Mouse (Mus musculus): Measurements from ENCODE around the gene Unc80.
"Not testable (repeated sequence)": the region's sequence is repeated elsewhere in the genome, so short reads cannot be mapped to it uniquely, and the experiment has no call there.

Gene Unc80

DNA sequence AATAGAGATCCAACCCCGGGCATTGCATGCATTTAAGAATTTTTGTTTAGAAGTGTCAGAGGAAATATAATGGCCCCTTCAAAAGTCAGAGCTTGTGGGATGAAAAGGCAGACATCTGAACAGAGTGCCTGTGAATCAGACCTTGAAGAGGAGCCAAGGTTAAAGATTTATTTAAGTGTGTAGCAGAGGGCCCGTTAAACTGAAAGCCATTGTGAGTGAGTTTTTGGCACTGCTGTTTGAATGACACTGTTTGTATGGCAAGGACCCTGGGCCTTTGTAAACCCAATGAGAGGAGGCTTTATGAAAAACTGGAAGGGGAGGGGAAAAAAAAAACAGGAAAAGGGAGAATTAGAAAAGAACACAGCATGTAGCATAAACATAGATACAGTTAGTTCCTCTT lies 170.0 kb downstream of the Unc80 start:
- CTCF ChIA-PET: no interaction called here

DNA sequence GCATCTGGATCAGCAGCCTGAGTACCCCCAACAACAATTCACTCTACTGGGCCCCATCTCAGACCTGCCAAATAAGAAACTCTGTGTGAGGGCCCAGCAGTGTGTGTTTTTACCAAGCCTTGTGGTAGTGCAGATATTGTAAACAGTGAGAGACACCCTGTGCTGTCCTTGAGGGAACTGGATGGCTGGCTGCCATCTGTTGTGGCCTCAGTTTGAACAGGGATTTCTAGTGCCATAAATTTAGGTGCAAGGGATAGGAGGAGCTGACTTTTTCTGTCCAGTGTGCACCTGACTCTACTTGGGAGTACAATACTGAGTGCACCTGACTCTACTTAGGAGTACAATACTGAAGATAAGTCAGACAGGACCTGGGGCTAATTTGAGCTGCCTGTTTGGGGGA lies 178.7 kb downstream of the Unc80 start:
- CTCF ChIA-PET: no interaction called here

- CTCF ChIA-PET: no interaction called here
Observed at GRCm38 (mm10) chr1:66649568-66649967, 181.4 kb downstream of the Unc80 start.

GRCm38 (mm10) chr1:66650006-66650405 lies 181.8 kb downstream of the Unc80 start:
- CTCF ChIA-PET: no interaction called here

- CTCF ChIA-PET: interaction anchor here (0.5 kb wide), 1 partner anchor 183 kb away, joined by 4 read pairs; no protein-coding TSS in a partner anchor
Observed at GRCm38 (mm10) chr1:66655119-66655746, 187.1 kb downstream of the Unc80 start.

- CTCF ChIA-PET: interaction anchor here (0.5 kb wide), 1 partner anchor 183 kb away, joined by 4 read pairs; no protein-coding TSS in a partner anchor
Observed at GRCm38 (mm10) chr1:66655747-66656119, 187.6 kb downstream of the Unc80 start.

DNA sequence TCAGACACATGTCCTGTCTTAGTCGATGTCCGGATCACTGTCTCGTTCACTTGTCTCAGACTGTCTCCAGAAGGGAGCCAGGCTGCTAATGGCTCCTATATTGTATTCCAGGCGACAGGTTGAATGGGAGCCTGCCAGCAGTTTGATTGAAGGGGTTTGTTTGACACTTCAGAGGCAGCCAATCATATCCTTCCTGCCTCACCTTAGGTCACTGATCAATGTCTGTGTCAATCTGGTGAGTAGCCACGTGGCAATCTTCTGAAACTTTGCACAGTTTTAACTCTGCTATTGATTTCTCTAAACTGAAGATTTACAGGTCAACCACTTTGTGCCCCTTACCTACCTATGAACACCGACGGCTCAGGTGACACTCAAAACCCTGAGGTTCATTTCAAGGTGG lies 203.3 kb downstream of the Unc80 start:
- CTCF ChIA-PET: no interaction called here

DNA sequence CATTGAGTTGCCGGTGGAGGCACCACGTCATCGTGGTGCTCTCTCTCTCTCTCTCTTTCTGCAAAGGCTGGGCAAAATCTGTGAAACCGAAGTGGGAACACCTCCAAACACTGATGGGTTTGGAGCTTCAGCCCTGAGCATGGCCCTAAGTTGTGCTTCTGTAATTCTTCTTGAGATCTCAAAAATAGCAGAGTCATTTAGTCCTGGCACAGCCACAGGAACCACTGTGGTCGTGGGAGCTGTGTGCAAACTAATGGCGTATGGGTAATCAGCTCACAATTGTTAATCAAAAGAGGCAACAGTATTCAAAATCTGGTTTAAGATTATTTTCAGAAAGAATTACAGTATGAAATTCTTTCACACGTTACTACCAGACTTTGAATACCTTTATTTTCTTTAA lies 204.6 kb downstream of the Unc80 start:
- CTCF ChIA-PET: no interaction called here

DNA sequence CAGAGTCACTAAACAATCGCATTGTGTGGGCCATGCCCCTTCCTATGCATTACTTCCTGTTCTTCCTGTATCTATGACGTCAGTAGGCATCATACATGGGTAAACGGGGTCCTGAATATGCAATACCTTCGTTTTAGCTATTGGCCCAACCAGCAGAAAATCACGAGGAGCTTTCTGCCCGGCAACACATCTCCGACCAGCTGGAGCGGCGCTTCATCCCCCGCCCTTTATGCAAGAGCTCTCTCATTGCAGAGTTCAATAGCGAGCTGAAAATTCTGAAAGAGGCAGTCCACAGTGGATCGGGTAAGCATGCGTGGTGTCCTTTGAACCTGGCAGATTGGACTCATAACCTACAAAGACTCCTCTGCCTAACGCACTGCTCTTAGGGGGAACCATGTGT lies 209.8 kb downstream of the Unc80 start:
- CTCF ChIA-PET: no interaction called here

DNA sequence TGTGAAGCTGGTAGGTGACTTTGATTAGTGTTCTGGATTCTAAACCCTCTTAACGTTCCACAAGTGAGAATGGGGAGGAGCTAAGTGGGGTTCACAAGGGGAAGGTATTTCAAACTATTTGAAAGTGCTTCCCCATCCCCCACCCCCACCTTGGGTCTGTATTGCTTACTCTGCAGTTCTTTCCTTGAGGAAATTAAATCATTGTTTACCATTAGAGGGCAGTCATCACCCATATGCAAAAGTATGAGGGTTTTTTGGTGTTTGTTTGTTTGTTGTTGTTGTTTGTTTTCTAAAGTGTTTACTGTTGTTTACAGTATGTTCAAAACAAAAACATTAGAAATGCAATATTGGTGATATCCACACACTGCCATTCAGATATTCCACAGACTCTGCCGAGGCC lies 210.5 kb downstream of the Unc80 start:
- CTCF ChIA-PET: no interaction called here

- CTCF ChIA-PET: no interaction called here
Observed at GRCm38 (mm10) chr1:66682974-66683373, 214.8 kb downstream of the Unc80 start.

DNA sequence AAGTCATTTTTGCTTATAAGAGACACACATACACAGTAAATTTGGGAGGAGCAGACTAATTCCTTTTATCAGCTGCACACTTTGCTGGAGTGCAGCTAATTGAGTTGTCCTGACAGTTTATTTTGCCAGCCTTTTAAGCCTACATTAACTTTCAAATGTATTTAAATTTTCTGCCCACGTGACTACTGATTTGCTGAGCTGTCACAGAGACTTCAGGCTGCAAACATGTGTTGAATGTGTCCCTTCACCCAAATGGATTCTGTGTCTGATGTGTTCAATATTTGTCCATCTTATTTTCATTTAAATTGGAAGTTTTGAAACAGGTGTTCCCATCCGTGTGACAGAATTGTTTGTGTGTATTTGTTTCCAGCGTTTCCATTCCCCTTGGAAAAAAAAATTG lies 223.6 kb downstream of the Unc80 start:
- CTCF ChIA-PET: no interaction called here

- CTCF ChIA-PET: no interaction called here
Observed at GRCm38 (mm10) chr1:66692308-66692707, 224.1 kb downstream of the Unc80 start.

GRCm38 (mm10) chr1:66692780-66693392 lies 224.7 kb downstream of the Unc80 start:
- CTCF ChIA-PET: no interaction called here

- CTCF ChIA-PET: no interaction called here
Observed at GRCm38 (mm10) chr1:66694266-66694665, 226.1 kb downstream of the Unc80 start.

DNA sequence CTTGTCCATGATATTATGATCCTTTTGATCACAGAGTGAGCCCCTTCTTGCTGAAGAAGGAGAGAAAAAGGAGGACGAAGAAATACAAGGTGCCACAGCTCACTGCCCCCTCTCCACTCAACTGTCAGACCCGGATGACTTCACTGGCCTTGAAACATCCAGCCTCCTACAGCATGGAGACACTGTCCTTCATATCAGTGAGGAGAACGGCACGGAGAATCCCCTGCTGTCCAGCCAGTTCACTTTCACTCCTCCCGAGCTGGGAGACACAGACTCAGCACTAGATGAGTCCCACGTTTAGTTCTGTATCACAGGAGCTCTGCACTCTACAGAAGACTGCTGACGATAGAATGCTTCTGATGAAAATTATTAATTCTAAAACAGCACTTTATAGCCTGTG lies 227.1 kb downstream of the Unc80 start:
- CTCF ChIA-PET: no interaction called here

DNA sequence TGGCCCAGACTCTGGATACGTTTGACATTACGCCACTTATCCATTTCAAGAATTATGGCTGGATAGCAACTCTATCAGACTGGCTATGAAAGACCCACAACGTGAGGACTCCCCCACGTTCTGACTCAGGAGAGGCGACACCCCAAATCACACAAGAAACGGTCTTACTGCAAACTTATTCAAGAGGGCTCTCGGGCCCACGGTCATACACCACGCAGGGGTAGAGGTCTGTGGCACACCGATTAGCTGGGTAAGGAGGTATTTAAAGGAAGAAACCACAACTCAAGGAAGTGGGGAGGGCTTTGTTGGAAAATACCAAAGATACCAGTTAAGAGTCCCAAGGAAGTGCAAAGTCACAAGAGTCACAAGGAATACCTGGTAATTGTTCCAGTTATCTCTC lies 231.5 kb downstream of the Unc80 start:
- CTCF ChIA-PET: not testable (repeated sequence)

DNA sequence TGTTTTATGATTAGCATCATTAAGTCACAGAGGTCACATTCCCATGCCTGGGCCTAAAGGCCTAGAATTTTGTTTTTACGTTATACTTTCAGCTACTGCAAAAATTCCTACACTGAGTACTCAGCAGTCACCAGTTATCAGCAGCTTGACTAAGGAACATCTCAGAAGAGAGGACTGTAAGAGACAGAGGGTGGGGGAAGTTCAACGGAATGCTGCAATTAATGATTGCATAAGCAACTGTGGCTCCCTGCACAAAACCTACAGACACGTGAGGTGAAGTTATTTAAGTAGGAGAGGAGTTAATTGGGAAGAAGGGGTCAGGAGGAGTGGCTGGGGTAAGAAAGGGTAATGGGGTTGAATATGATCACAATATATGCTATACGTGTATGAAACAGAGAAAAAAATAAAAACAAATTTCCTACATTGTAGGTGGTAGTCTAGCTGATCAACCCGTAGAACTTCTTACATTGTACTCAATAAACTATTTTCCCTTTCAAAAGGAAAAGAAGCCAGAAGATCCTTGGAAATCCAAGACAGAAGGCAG lies 232.1 kb downstream of the Unc80 start:
- CTCF ChIA-PET: interaction anchor here (0.8 kb wide), 1 partner anchor 10 kb away, joined by 3 read pairs; no protein-coding TSS in a partner anchor

GRCm38 (mm10) chr1:66700693-66701575 lies 232.8 kb downstream of the Unc80 start, which contains the start of gene Rpe:
Rpe (plus strand) TSS chr1:66700831.
- CTCF ChIA-PET: interaction anchor here (0.8 kb wide), 1 partner anchor 9 kb away, joined by 3 read pairs; no protein-coding TSS in a partner anchor

GRCm38 (mm10) chr1:66701576-66701940 lies 233.4 kb downstream of the Unc80 start:
- CTCF ChIA-PET: no interaction called here

DNA sequence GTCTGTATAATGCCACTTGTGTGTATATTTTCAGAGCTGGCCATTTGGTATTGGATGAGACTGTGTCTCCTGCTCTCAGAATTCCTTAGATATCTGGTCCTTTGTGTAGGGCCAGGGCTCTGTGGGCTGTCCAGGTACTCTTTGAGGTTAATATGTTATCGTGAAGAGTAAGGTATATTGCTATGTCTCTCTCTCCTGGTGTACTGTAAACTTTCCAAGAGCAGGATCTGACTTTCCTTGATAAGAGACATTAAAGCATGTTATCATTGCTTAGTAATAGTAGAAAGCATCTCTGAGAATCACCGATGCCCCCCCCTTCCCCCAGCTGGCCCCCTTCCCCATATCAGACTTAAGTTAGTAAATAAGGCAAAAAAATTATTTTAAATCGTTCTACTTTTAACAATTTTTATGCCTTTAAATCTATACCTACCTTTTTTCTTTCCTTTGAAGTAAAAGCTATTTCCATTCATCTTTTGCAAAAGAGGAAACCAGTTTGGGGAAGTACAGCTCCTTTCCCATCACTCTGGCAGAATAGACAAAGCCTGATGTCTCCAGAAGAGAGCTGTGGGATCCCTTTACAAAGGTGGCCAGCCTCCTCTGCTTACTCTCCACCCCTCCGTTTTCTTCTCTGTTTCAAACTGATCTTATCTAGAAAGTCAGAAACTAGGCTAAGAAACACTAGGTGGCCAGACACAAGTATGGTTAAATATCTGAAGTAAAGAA lies 234.6 kb downstream of the Unc80 start:
- CTCF ChIA-PET: no interaction called here

- CTCF ChIA-PET: no interaction called here
Observed at GRCm38 (mm10) chr1:66704523-66704922, 236.4 kb downstream of the Unc80 start.
